Mouse (Mus musculus) monocyte, adult 5-6 weeks (primary cell): ENCODE results near the gene Carns1. TPM values are rescaled to one million over a fixed set of nuclear protein-coding genes. Genes with fewer than 3 reads are reported as not detected.

Experiments
- ATAC-seq: fragments of 153-309, 156-312 bp; replicated peaks from 2 replicates; pipeline ENCODE4 v1.8.0; 2017; ENCODE audit warnings: mild to moderate bottlenecking; ENCODE audit not compliant: low TSS enrichment, insufficient number of reproducible peaks, severe bottlenecking, poor library complexity, low FRiP score
- total RNA-seq: library from RNA; stranded (forward); fragments of 200-1000, 200-491, 200-594 nt; gene quantifications from 3 replicates; pipeline ENCODE4 v1.2.3, GENCODE M21; 2017

Gene Carns1
- total RNA-seq, 1 experiment from 2014 or later, result 18.7 TPM

- peak; percentile 44 for ATAC-seq
Observed at GRCm38 (mm10) chr19:4203604-4204326, 28.5 kb upstream of the Carns1 start.

DNA sequence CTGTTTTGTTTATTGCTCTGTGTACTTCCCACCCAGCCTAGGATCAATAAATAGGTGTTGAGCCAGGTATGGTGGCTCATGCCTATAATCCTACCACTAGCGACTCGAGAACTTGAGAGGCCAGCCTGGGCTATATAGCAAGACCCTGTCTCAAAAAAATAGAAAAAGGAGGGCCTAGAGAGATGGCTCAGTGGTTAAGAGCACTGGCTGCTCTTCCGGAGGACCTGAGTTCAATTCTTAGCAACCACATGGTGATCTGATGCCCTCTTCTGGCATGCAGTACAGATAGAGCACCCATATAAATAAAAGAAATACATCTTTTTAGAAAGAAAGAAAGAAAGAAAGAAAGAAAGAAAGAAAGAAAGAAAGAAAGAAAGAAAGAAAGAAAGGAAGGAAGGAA is 27.9 kb upstream of the Carns1 start:
- no peak for ATAC-seq

GRCm38 (mm10) chr19:4202149-4202548 is 26.9 kb upstream of the Carns1 start:
- no peak for ATAC-seq

DNA sequence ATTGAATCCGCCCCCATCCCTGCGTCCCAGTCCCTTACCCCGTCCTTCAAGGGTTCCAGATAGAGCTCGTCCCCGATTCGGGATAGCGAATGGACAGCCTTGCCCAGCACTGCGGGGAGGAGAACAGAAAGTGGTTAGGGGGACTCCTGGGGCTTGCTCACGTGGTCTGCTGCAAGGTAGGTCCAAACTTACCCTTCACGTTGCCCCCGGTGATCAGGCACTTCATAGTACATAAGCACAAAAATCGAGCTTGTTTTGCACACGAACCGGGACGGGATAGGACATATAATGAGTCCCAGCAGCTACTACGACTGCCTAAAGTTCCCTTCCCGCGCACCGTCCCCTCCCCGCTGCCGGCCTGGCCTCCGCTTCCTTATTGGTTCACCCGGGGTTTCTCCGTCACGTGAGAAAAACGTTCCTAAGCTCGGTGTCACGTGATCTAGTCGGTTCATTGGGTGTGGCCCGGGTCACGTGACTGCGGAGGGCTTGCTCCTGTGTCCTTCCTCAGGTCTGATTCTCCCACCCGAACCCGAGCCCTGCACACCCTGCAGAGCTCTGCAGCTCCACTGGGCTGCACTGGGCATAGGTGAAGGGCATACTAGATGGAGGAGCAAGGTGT is 26.1 kb upstream of the Carns1 start, which contains the start of gene Rad9a:
Gene Rad9a (minus strand): TSS at position 372 of the 619 bp plus-strand sequence.
- ATAC-seq, result peak; percentile 77

- ATAC-seq, result no peak
Observed at GRCm38 (mm10) chr19:4197180-4197579, 21.9 kb upstream of the Carns1 start.

GRCm38 (mm10) chr19:4196548-4196947 is 21.3 kb upstream of the Carns1 start:
- no peak for ATAC-seq

DNA sequence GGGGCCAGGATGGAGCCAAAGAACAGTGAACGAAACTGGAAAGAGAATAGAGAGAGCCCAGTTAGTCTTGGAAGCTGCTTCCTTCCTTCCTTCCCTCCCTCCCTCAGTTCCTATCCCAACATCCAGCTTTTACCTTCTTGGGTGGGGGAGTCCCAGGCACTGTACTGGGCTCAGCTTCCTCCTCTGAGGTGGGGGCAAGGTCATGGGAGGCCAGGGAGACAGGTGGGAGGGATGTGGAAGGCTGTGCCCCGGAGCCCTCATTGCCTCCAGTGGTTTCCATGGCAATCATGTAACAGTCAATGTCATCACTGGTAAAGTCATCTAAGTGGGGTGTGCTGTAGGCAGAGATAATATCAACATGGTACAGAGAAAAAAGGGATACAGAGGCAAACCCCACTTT is 20.8 kb upstream of the Carns1 start:
- no peak for ATAC-seq

GRCm38 (mm10) chr19:4194776-4195650 is 19.7 kb upstream of the Carns1 start:
- no peak for ATAC-seq

DNA sequence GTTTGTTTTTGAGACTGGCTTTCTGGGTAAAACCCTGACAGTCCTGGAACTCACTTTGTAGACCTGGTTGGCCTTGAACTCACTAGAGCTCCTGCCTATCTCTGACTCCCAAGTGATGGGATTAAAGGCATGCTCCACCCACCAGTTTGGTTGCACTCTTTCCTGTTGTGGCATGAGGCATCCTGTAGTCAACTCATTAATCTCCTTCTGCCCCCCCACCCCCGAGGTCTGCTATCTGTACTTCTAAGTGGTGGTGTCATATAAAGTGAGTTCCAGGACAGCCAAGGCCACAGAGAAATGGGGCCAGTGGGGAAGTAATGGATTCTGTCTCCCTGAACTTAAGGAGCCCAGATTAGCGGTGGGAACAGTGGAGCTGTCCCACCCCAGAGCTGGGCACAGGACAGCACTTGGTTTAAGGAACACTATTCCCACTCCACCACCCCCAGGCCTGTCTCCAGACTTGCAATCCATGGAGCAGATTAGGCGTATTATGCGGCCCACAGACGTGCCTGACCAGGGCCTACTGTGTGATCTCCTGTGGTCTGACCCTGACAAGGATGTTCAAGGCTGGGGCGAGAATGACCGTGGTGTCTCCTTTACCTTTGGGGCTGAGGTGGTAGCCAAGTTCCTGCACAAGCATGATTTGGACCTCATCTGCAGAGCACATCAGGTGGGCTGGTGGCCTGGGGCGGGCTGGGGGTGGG is 18.9 kb upstream of the Carns1 start:
- no peak for ATAC-seq

DNA sequence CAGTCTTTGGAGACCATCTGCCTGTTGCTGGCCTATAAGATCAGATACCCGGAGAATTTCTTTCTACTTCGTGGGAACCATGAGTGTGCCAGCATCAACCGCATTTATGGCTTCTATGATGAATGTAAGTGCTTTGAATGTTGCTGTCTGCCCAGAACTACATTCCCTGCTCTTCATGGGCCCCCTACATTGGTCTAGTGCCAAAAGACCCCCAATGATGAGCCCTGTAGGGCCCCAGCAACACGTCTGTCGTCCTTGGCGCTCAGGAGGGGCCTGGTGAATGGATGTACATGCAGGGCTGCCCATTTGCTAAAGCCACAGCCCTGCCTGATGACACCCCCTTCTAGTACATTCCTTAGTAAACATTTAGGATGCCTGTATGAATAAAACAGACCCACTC is 17.9 kb upstream of the Carns1 start:
- ATAC-seq, result no peak

- ATAC-seq, result no peak
Observed at GRCm38 (mm10) chr19:4192251-4192985, 17.1 kb upstream of the Carns1 start.

DNA sequence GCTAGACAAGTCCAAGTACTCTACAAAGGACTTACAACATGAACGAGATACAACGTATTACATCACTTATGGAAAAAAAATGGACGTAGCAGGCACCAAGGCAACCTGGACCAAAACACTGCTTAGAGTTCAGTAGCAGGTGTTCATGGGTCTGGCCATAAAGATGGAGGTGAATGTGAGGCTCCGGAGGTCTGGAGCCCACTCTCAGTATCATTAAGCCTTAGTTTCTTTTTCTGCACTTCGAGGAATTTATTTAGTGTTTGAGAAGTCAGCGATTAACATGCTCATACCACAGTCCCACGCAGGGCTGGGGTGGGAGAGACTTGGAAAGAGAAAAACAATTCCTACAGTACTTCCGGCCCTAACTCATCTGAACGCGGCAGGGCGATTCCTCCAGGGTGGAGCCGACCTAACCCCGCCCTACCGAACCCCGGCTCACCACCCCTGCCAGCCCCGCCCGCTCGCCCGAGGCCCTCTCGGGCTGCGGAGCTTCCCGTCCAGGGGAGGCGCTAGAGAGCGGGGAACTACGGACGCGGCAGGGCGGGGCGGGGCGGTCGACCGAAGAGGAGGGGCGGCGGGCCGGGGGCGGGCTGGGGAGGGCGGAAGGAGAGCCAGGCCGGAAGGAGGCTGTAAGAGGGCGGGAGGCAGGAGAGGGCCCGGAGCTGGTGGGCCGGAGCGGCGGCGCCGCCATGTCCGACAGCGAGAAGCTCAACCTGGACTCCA is 16.4 kb upstream of the Carns1 start, which contains the start of gene Ppp1ca:
Gene Ppp1ca (plus strand): TSS at position 538 of the 723 bp plus-strand sequence.
- peak; percentile 71 for ATAC-seq

GRCm38 (mm10) chr19:4190831-4191334 is 15.6 kb upstream of the Carns1 start, which contains the start of gene Tbc1d10c:
TSS of gene Tbc1d10c (minus strand) at chr19:4191284.
- peak; percentile 63 for ATAC-seq

- ATAC-seq, result no peak
Observed at GRCm38 (mm10) chr19:4189051-4189620, 13.9 kb upstream of the Carns1 start.

DNA sequence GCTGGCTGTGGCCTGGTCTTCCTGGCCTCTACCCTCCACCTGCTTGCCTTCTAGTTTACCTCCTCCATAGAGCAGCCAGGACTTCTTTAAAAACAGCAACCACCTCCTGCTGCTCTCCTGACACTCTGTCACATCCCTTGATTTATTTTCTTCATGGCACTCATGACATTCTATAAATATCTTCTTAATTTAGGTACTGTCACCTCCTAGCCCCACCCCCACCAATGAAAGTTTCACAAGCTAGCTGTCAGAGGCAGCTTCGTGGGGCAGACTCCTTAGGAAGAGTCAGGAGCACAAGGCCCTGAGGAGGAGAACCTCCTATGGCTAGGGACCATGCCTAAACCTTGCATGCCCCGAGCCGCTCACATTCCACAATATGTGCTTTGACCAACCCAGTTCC is 12.0 kb upstream of the Carns1 start:
- no peak for ATAC-seq

DNA sequence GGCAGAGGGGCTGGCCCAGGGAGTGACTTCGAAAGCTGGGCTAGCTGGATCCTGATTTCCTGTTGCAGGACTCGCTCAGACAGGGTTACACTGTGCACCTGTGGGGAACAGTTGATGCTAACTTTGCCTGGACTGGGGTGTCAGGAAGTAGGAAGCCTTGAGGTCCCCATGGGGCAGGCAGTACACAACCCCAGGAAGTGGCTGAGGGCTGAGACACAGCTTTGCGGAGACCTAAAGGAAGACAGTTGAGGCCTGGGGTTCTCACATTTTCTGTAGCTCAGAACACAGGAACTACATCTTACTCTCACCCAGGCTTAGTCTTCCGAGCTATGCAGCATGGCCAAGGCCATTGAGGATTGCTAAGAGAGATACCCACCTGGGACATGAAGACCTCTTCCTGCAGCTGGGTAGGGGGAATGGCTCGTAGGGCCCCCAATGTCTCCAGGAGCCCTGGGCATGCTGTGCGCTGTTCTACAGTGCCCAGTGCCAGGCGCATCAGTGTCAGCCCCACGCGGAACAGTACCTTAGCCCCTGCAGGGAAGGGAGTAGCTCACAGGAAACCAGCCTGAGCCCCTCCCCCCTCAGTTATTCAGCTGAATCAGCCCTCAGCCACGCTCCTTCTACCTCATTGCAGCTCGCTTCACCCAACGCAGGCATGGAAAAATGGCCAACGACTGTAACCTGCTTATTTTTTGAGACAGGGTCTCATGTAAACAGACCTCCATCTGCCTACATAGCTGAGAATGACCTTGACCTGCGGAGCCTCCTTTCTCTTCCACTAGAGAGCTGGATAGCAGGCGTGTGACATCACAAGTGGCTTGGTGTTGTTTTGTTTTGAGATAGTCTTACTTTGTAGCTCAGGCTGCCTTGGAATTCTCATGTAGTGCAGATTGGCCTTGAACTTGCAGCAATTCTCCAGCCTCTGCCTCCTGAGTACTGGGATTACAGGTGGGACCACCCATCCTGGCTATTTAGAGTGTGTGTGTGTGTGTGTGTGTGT is 10.0 kb upstream of the Carns1 start:
- peak; percentile 23; the same call in 1 of the 2 replicates for ATAC-seq
